Comparison of ENCODE assay signal across 24 mouse cellular contexts in the genomic region with DNA sequence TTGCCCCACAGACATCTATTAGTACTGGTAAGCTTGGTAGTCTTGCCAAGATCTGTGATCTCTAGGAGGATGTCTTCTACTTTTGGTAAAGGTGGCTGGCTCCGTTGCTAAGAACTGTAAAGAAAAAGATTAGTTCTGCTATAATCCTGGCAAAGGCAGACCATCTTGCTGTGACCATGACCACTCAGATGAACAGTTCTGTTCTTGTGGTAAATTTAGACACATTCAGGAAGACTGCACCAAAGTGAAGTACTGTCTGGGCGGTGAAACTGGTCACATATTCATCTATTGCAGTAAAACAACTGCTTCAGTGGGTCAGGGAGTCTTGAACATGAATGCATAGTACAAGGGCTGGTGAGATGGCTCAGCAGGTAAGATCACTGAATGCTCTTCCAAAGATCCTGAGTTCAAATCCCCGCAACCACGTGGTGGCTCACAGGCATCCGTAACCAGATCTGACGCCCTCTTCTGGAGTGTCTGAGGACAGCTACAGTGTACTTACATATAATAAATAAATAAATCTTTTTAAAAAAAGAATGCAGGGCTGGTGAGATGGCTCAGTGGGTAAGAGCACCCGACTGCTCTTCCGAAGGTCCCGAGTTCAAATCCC.
DNase-seq lines count a peak whose midpoint lies in the region; ATAC-seq and TF ChIP-seq lines count a peak whose summit lies in the region.
"Had no signal": no experiment of that assay in that cellular context is flagged by ENCODE, and none has a peak within 500 bp of the region (broad histone marks: within the 10 kb centered on the region; RNA-seq: fewer than 3 reads in every experiment).

No protein-coding gene starts in this region.

- H3K27ac ChIP-seq in heart, embryonic 16.5 days (ENCODE audit: low read length), result no peak overlapping the region
- peak overlapping the region; percentile 15; the same call in 1 of the 2 replicates for H3K27ac ChIP-seq in MEL (ENCODE audit: control insufficient read depth, low read depth, low read length)
- H3K27ac ChIP-seq: embryonic facial prominence, embryonic 12.5 days; hindbrain, embryonic 15.5 days; left cerebral cortex, adult 2 months; lung, embryonic 15.5 days; neural tube, embryonic 13.5 days had no signal

- 76% methylated on average over 9 of the region's 9 CpGs for WGBS in heart, embryonic 16.5 days

- intact Hi-C loops in heart, postnatal 25 days (cut with DNase I), result no loop called here

- H3K9ac ChIP-seq in heart, embryonic 16.5 days (ENCODE audit: low read length), result peak overlapping the region; percentile 20; the same call in 1 of the 2 replicates
- peak overlapping the region; percentile 64 for H3K9ac ChIP-seq in MEL (ENCODE audit: control insufficient read depth, low read depth, low read length, poor library complexity, severe bottlenecking)
- H3K9ac ChIP-seq: embryonic facial prominence, embryonic 12.5 days; hindbrain, embryonic 15.5 days; lung, embryonic 15.5 days; neural tube, embryonic 13.5 days had no signal

- H3K27me3 ChIP-seq in heart, embryonic 16.5 days (ENCODE audit: control insufficient read depth, insufficient read depth, low read length), result no peaks in the 10 kb centered on the region
- H3K27me3 ChIP-seq in MEL (ENCODE audit: control insufficient read depth in 1 of 2, insufficient read depth in 2 of 2, low read length in 2 of 2), result no peaks in the 10 kb centered on the region
- H3K27me3 ChIP-seq: embryonic facial prominence, embryonic 12.5 days; hindbrain, embryonic 15.5 days; lung, embryonic 15.5 days had no signal

- no peaks in the 10 kb centered on the region; the same call in 1 of the 2 replicates for H3K79me2 ChIP-seq in MEL (ENCODE audit: control insufficient read depth, insufficient read depth, low read length, poor library complexity)

- no peaks in the 10 kb centered on the region for H3K9me3 ChIP-seq in heart, embryonic 16.5 days (replicated peaks; ENCODE audit: control insufficient read depth, low read length)
- H3K9me3 ChIP-seq in MEL (replicated peaks; ENCODE audit: insufficient read depth, low read length), result no peaks in the 10 kb centered on the region
- H3K9me3 ChIP-seq: embryonic facial prominence, embryonic 12.5 days; G1E; hindbrain, embryonic 15.5 days; lung, embryonic 15.5 days; neural tube, embryonic 13.5 days had no signal

- TF ChIP-seq RAD21 in MEL (IDR thresholded peaks at IDR 0.05; ENCODE audit: low read depth, low read length), result no peak

- TF ChIP-seq CTCF in MEL (IDR thresholded peaks at IDR 0.05 in 2 of 3, conservative IDR thresholded peaks at IDR 0.05 in 1 of 3; ENCODE audit: control insufficient read depth in 1 of 3, insufficient read depth in 1 of 3, low read depth in 2 of 3, low read length in 3 of 3, poor library complexity in 1 of 3, severe bottlenecking in 1 of 3), result peak in 1 of 3 experiments; percentile 28; a peak in 2 of 6 replicates

- H3K4me3 ChIP-seq in heart, embryonic 16.5 days (ENCODE audit: low read length), result no peak overlapping the region
- H3K4me3 ChIP-seq in MEL (ENCODE audit: control insufficient read depth in 1 of 2, insufficient read depth in 1 of 2, low read depth in 2 of 2, low read length in 2 of 2), result peak overlapping the region; percentile 56 to 70
- H3K4me3 ChIP-seq: embryonic facial prominence, embryonic 12.5 days; erythroblast, embryonic 14.5 days; hindbrain, embryonic 15.5 days; left cerebral cortex, adult 2 months; lung, embryonic 15.5 days; neural tube, embryonic 13.5 days had no signal

- H3K4me1 ChIP-seq in heart, embryonic 16.5 days (ENCODE audit: control insufficient read depth, insufficient read depth, low read length), result peaks cover 8% of the 10 kb centered on the region
- peaks cover 11 to 28% of the 10 kb centered on the region in 2 experiments for H3K4me1 ChIP-seq in MEL (ENCODE audit: control insufficient read depth in 1 of 2, insufficient read depth in 2 of 2, low read length in 2 of 2)
- H3K4me1 ChIP-seq: embryonic facial prominence, embryonic 12.5 days had no signal

- ATAC-seq in heart, embryonic 16.5 days (replicated peaks; ENCODE audit: extremely low read depth, insufficient read depth, low FRiP score), result no peak
- ATAC-seq: forebrain, embryonic 14.5 days; intestine, embryonic 16.5 days had no signal

- DNase-seq in heart, postnatal 25 days (ENCODE audit: low spot score), result no peak
- peak; percentile 8 for DNase-seq in lung, postnatal 10 days
- DNase-seq in lung, postnatal 4 days, result no peak
- peak; percentile 74 for DNase-seq in MEL (ENCODE audit: low read depth, low spot score)
- peak; percentile 56 for DNase-seq in induced T-regulatory cell, adult 2 months (ENCODE audit: low read depth)
- no peak for DNase-seq in neural tube, embryonic 10.5 days (ENCODE audit: extremely low spot score, low spot score)
- DNase-seq: adrenal gland, postnatal 36 days; cerebellum, adult 18-20 months; gastrocnemius, postnatal 10 days; heart, adult 18-20 months; heart, postnatal 14 days; kidney, postnatal 14 days; left cerebral cortex, postnatal 4 days had no signal

- no peak for TF ChIP-seq POLR2A in MEL (IDR thresholded peaks at IDR 0.05; ENCODE audit: control insufficient read depth in 1 of 2, insufficient read depth in 1 of 2, low read depth in 1 of 2, low read length in 2 of 2, poor library complexity in 1 of 2)

- no peak overlapping the region for H3K4me2 ChIP-seq in heart, embryonic 16.5 days (ENCODE audit: low read depth, low read length)
- H3K4me2 ChIP-seq: embryonic facial prominence, embryonic 12.5 days; hindbrain, embryonic 15.5 days; lung, embryonic 15.5 days; midbrain, embryonic 11.5 days; neural tube, embryonic 13.5 days had no signal

- TF ChIP-seq EP300 in MEL (IDR thresholded peaks at IDR 0.05; ENCODE audit: low read depth in 1 of 2, low read length in 2 of 2), result no peak

- H3K36me3 ChIP-seq in heart, embryonic 16.5 days (ENCODE audit: control insufficient read depth, insufficient read depth), result no peaks in the 10 kb centered on the region
- H3K36me3 ChIP-seq in MEL (ENCODE audit: control insufficient read depth in 1 of 2, insufficient read depth in 2 of 2, low read length in 2 of 2), result peaks cover 0 to 32% of the 10 kb centered on the region in 2 experiments; a peak in 2 of 4 replicates
- H3K36me3 ChIP-seq: embryonic facial prominence, embryonic 12.5 days; G1E; hindbrain, embryonic 15.5 days; lung, embryonic 15.5 days; neural tube, embryonic 13.5 days had no signal

TF ChIP-seq in MEL, 35 proteins besides CTCF, POLR2A, EP300 and RAD21:
- peak; percentile 91 for TF ChIP-seq MYC (IDR thresholded peaks at IDR 0.05; ENCODE audit: low read depth, low read length)
- TF ChIP-seq E2F4 (IDR thresholded peaks at IDR 0.05; ENCODE audit: borderline replicate concordance, low read depth, low read length), result no peak
- no peak for TF ChIP-seq USF2 (IDR thresholded peaks at IDR 0.05; ENCODE audit: borderline replicate concordance in 1 of 2, insufficient read depth in 1 of 2, low read depth in 1 of 2, low read length in 2 of 2)
- no peak for TF ChIP-seq HCFC1 (IDR thresholded peaks at IDR 0.05; ENCODE audit: low read depth, low read length)
- TF ChIP-seq TBP (IDR thresholded peaks at IDR 0.05; ENCODE audit: low read depth, low read length), result peak; percentile 72; the same call in 1 of the 2 replicates
- TF ChIP-seq USF1 (IDR thresholded peaks at IDR 0.05; ENCODE audit: low read depth, low read length), result peak; percentile 77

Comparison
In these comparisons a context has a peak if more than half of its experiments do, and no peak if none do; other contexts are left out.
1. DNase-seq: peak in lung, postnatal 10 days (single experiment), MEL (single experiment) and induced T-regulatory cell, adult 2 months (single experiment); none in heart, postnatal 25 days (single experiment), lung, postnatal 4 days (0 of 2) and neural tube, embryonic 10.5 days (single experiment).